Mouse (Mus musculus): ENCODE measurements around the gene Macrod2.
A peak's percentile ranks its signal among the peaks of the same experiment; 100 is the strongest.

The Macrod2 gene

DNA sequence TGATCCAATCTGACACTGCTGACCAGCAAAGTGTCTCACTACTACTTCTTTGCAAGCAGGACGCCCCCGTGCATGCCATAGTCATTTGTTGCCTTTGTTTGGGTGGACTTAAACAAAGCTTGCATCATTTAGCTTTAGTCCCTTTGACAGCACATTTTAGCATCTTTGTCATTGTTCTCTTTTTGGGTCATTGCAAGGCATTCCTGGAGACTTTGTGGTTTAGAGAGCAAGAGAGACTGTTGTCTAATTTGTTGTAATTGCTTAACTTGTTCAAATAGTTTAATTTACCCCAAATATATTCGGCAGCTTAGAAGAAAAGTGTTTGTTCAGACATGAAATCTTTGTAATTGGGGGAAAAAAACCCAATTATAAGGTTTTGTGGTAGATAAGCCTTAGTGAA, 511.0 kb downstream of the Macrod2 start:
- no peak for DNase-seq (ENCODE audit: extremely low read depth, low read depth)

DNA sequence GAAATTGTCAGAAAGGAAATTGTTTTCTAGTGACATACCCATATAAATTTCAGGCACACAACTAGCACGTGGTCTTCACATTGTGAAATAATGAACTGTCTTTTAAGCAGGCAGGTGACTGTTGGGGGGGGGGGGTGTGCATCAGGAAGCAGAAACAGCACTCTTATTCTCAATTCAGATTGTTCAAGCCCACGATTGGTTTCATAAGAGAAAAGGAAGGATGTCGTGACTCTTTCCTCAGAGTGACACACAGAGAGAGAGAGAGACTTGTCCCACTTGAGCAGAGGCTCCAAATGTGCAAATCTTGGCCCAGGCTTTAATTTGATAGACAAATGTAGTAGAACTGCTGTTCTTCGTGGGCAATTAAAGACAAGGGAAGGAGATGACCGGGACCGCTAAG, 516.4 kb downstream of the Macrod2 start:
- no peak for DNase-seq (ENCODE audit: extremely low read depth, low read depth)

DNA sequence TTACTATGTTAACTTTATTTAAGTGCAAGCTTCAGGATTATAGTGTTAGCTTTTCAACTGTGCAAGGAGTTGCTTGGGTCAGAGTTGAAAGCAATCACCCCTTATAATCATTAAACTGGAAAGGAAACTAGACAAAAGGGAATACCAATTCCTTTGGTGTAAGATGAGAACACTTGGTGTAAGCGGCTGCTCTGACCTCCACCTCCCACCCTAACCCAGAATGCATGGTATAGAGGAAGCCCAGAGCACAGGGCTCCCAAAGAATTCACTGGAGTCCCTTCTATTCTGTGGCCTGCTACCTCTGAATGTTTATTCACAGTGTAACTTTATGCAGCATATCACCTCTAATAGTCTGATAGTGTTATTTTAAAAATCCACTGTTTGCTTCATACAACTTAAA, 517.1 kb downstream of the Macrod2 start:
- DNase-seq (ENCODE audit: extremely low read depth, low read depth) = no peak

DNA sequence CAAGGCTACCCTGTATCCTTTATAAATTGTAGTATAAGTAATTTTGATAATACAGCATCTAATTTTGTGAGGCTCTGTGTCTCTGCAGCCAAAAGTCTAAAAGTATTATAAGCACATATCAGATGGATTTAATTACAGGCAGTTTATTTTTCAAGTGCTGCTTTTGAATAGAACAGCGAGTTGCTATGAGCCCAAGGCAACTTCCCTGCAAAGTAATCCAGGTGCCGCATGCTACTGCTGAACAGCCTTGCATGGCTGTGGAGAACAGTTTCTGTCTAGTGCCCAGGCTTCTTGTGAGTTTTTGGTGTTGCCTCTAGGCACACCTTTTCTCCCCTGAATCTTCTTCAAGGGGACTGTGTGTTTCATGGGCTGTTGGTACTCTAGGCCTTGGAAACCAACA, 517.8 kb downstream of the Macrod2 start:
- no peak for DNase-seq (ENCODE audit: extremely low read depth, low read depth)

DNA sequence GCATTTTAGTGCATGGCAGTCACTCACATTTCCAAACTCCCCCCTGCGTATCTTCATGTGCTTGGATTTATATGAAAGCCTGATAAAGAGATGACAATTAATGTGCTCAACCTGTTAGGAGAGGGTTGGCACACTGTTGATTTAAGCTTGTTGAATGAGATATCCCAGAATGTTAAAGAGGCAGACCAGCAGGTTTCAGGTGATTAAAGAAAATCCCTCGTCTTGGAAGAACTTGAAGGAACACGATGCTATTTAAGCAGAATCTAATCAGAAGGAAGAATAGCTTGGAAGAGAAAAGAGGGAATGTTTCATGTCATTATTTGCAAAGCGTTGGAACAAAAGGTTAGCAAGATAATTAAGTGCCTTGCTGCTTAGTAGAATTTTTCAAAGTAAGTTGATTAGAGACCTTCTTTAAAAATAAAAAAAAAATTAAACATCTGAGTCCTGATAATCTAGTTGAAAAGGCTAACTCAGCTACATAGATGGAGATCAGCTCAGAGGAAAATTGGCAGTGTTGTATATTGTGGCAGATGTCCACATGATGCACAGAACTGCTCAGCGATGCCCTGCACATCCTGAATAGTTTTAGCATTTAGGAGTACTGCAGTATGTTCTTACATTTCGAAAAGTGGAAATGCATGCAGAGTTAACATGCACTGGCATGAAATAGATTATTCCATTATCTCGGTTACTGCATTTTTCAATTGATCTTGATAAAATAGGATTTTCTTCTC, 518.7 kb downstream of the Macrod2 start:
- DNase-seq (ENCODE audit: extremely low read depth, low read depth) = no peak

DNA sequence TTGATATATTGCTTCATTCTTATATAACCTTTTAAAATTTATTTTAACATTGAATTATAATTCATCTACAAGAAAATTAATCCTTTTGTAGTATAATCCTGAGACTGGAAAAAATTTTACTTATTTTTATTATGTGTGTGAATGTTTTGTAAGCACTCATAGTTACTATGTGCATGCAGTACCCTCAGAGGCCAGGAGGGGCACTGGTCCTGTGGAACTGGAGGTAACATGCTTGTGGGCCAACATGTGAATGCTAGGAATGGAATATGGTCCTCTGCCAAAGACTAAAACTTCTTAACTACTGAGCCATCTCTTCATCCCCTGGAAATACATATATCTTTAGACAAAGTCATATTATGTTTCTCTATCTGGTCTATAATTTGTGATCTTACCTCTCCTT, 531.8 kb downstream of the Macrod2 start:
- DNase-seq (ENCODE audit: extremely low read depth, low read depth) = no peak

DNA sequence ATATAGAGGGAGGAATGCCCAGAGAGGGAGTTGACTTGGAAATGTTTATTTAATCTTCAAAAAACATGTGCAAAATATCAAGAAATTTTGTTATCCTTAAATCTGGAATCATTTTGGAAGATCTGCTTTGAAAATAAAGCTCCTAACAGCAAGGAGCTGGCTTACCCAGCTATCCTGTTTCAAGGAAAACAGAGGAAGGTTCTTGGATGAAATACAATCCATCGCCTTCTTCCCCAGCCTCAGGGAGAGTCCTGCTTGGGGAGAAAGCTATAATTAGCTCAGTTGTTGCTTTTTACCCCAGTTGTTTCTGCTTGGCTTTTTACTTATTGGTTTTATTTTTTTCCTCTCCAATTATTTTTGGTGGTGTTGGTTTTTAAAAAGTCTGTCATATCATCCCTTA, 539.4 kb downstream of the Macrod2 start:
- no peak for DNase-seq (ENCODE audit: extremely low read depth, low read depth)

DNA sequence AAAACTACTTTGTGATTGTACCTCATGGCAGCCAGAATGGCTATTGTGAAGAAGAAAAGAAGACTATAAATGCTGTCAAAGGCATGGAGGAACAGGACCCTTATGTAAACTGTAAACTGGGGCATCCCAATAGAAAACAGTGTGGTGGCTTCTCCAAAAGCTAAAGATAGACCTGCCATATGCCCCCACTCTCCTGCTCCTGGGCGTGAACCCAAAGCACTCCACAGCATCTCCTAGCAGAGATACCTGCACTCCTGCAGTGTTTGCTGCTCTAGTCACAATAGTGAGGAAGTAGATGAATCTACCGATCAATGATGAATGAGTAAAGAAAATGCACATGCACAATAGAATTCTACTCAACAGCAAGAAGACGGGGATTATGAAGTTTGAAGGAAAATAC, 554.4 kb downstream of the Macrod2 start:
- DNase-seq (ENCODE audit: extremely low read depth, low read depth) = no peak

DNA sequence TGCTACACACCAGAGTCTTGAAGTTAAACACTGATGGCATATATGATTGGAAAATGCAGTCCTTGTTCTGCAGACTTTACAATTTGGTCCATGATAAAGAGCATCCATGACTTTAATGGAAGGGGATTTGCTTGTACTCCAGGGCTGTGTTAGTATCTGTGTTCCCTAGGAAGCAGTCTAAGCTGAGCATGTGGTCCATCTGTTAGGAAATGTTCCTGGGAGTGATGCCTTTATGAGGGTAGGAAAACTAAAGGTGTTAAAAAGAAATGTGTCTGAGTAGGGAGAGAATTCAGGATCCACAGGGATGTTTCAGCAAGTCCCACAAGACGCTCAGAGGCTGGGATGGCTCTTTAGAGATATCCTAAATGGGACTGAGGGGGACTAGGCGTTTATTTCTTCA, 564.1 kb downstream of the Macrod2 start:
- DNase-seq (ENCODE audit: extremely low read depth, low read depth) = no peak

DNA sequence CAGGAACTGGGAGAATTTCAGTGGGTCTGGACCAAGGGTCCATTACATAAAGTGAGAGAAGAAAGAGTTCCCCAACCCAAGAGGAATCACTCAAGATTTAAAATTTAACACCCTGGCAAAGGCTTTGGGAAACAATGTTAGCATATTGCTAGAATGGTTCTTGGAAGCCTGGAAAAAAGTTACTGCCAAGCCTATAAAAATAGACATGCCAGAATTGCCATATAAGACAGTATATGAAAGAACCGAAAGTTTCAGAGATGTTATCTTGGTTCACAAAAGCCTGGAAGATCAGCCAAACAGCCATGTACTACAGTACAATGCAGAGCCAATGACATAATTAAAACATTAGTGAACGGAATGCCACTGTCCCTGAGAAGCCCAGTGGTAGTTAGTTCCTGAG, 575.1 kb downstream of the Macrod2 start:
- DNase-seq (ENCODE audit: extremely low read depth, low read depth) = no peak

DNA sequence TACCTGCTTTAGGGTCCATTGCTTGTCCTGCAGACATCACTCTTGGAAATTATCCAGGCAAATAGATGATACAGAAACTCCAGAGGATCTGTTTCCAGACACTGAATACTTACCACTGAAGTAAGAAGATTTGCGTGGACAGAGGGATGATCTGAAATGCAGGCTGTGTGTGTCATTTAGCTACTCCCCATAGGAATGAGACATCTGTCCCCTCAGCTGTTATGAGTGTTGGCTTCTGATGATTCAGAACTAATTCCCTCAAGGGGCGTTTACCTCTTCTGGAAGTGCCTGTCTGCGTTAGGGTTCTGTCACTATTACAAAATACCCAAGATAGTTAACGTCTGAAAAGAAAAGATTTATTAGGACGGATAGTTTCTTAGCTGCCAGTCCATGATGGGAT, 576.7 kb downstream of the Macrod2 start:
- no peak for DNase-seq (ENCODE audit: extremely low read depth, low read depth)

DNA sequence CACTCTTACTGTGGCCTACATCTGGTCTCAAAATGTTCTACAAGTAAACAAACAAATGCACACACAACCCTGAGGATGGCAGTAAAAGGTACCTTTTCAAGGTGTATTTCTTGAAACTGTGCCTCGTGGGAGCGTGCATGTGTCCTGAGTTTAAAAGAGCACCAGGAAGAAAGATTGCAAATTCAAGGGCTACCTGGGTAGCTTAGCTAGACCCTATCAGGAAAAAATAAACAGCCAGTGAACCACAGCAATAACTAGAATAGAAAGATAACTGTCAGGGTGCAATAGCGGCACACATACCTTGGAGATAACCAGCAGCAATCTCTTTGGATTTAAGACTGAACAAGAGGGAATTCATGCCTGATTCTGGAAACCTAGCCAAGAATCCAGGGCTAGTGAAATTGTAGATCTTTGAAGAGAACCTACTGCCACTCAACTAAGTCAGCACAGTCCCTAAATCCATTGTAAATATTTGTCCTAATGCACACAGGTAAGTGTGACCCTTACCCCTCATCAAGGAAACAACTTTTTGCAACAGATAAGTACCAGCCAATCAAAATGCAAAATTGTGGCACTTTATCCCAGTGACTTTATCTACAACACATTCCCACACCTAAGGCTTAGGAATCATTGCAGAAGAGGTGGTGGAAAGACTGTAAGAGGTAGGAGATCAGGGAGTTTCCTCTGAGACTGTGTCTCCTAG, 590.7 kb downstream of the Macrod2 start:
- no peak for DNase-seq (ENCODE audit: extremely low read depth, low read depth)

DNA sequence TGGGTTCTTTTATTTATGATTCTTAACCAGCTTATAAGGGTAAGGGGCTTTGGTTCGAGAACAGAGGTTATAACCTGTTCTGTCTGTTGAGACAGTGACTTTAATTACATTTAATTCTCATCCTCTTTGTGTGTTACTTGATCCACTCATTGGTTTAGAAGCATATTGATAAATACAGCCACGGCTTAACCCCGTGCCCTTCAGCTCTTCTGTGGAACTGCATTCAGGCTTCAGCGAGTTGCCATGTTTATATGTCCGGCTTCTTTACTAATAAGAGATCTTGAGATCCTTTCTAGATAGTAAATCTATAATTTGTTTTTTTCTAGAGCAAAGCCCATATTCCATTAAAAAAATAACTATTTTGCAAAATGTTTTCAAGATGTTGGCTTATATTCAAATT, 608.7 kb downstream of the Macrod2 start:
- DNase-seq (ENCODE audit: extremely low read depth, low read depth) = no peak

DNA sequence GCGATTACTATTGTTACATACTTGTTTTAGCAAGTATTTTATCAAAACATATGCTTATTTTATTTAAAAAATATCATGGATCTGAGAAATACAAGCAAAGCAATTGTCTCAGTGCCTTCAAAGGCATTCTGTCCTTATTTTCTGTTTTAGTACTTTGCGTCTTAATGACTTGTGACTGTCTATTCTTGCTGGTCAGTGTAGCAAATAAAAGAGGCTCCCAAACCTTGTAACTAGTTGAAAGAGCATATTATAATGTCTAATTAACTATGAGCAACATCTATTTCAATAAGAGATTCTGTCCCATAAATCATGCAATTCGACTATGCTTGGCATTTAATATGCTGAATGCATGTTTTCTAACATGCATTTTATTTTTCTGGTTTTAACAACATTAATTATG, 609.2 kb downstream of the Macrod2 start:
- no peak for DNase-seq (ENCODE audit: extremely low read depth, low read depth)

DNA sequence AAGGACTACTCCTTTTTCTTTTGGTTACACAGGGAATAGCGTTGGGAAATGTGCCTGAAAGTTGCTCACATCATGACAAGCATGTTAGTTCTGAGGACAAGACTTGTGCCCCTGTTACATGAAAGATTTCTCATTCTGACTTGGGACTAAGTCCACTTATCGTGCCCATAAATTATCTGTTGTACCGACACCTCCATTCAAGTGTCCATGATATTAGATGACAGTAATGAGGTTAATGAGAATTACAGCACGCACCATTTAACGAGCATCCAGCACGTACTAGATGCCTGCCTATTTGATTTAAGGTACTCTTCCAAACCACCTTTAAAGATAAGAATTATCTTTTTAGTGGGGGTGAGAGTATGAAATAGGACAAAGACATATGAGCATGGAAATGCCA, 610.5 kb downstream of the Macrod2 start:
- no peak for DNase-seq (ENCODE audit: extremely low read depth, low read depth)

DNA sequence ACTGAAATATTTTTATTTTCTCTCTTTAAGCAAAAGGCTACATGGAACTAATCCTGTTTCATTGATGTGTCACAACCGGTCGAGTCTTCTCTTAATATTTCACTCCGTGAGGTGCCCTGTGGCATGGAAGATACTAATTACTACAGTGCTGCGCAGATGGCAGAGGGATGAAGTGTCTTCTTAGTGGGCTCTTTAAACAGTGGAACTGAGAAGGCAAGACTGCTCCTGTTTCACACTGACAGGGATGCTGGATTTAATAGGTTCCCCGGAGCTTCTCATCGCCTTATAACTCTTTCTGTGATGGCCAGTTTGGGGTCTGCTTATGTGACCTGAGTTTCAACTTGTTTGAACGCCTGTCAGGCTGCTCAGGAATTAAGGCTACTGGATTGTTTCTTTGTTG, 612.6 kb downstream of the Macrod2 start:
- DNase-seq (ENCODE audit: extremely low read depth, low read depth) = no peak

DNA sequence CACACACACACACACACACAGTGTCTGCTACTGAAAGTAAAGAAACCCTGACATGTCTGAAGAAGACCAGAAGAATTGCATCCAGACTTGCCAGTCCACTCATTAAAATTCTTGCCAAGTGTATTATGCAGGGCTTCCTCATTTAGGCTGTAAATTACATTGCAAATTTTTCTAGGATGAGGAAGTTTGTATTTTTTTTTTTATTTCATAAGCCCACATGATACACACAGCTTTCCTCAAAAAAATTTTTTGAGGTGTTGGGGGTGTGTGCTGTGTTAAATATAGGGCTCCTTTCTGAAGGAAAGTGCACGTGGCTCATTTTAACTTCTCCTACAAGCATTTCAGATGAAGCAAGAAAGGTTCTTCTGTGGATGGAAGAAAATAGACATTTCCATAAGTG, 613.3 kb downstream of the Macrod2 start:
- no peak for DNase-seq (ENCODE audit: extremely low read depth, low read depth)

DNA sequence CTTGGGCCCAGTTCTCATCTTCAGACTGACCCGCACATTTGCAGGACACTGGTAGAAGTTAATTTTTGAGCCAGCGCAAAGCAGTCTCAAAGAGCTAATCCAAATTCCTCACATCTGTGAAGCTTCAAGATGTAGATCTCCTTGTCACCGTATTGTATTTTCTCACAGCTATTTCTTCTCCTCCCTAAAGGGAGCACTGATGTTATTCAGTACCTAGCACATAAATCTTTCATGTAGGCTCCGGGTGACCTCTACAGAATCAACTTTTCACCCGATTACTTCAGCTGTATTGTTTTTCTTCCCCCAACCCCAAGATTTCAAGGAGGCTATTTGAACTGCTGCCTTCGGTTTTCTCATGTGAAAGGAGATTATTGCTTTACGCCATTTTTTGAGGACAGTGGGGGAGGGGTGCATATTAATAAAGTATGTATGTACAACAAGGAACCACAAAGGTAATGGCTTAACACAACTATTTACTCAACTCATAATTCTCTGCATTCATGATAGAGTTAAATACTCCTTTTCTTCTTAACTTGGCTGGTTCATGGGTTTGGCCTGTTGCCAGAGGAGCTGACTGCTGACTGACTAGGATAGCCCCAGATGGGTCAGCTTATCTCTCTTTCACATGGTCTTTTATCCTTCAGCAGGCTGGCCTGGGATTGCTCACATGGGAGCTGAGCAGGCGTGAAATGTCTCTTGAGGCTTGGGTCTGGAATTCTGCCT, 618.5 kb downstream of the Macrod2 start:
- DNase-seq (ENCODE audit: extremely low read depth, low read depth) = peak; percentile 6

DNA sequence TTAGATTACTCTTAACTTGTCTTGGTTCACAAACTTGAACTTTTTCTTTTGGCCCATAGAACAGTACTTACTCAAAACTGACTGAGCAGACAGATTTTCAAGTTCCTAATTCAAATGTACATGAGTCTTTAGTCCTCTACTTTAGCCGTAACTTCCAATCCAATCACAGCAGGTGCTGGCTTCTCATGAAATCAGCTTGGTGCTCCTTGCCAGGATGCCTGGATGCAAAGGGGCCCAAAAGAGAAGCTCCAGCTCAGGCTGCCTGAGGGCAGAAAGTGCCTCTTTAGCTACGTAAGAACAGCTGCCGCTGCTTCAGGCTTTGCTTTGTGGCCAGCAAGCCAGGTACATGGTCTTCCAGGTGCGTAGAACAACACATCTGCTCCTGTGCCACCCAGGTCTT, 627.9 kb downstream of the Macrod2 start:
- DNase-seq (ENCODE audit: extremely low read depth, low read depth) = no peak

DNA sequence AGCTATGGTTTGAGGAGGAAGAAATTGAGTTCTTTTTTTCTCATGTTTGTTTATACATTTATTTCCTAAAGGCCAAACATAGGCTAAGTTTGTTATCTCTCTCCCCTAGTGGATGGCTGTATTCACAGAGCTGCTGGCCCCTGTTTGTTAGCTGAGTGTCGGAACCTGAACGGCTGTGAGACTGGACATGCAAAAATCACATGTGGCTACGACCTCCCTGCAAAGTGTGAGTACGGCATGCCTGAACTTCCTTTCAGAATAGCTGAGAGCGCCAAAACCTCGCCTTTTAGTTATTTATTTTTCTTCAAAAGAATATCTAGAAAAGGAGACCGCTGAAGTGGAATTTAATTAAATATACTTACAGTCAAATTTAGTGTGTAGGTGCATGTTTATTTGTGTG, 628.8 kb downstream of the Macrod2 start:
- no peak for DNase-seq (ENCODE audit: extremely low read depth, low read depth)

DNA sequence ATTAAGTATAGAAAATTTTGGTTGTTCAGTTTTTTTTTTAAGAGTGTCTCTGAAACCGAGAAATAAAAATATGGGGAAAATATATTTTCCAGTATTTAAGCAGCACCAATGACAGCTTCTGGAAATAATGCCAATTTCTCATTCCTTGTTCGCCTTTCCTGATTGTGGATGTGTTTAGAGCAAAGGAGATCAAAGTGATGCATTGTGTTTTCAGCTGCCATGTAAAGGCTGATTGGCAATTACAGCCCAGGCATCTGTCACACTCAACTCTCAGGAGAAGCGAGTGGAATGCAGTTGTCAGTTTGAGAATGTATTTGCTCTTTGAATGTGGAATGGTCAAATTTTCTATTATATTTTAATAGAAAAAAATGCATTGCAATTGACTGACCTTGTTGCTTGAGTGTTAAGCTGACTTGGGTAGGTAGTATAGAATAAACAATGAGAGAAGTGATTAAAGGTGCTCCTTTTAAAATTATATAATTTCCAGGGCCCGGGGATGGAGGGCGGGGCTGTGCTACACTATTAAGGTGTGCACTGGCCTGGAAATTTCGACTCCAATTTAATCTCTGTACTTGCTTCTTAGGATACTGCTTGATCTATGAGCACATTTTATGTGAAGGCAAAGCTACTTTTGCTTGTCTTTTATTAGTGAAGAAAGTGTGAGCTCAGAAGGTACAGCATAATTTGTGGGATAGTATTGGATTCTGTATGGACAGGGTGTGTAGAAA, 629.4 kb downstream of the Macrod2 start:
- no peak for DNase-seq (ENCODE audit: extremely low read depth, low read depth)

Measured in MEL-GATA-1-ER (cell line).